Mouse (Mus musculus) kidney, embryonic 15.5 days (tissue): Measurements from ENCODE around the gene Arf6. TPM values are rescaled to one million over a fixed set of nuclear protein-coding genes. Genes with fewer than 3 reads are reported as not detected.

Experiments used
- ATAC-seq: fragments of 200-750 bp; cut with Nextera tagmentation; replicated peaks from 2 replicates; pipeline ENCODE4 v1.8.0; 2017; ENCODE audit warnings: moderate TSS enrichment; ENCODE audit not compliant: low FRiP score
- H3K27ac ChIP-seq: fragments of 300-500 bp; sonication (generic); 2 replicates; pipeline ENCODE4 v1.5.1; 2015; ENCODE audit warnings: mild to moderate bottlenecking, inconsistent platforms
- H3K27me3 ChIP-seq: fragments of 300-500 bp; sonication (generic); 2 replicates; pipeline ENCODE4 v1.6.1; 2015; ENCODE audit warnings: inconsistent platforms
- H3K36me3 ChIP-seq: fragments of 300-500 bp; sonication (generic); 2 replicates; pipeline ENCODE4 v1.6.1; 2015; ENCODE audit warnings: inconsistent platforms
- H3K4me1 ChIP-seq: fragments of 300-500 bp; sonication (generic); 2 replicates; pipeline ENCODE4 v1.6.1; 2015; ENCODE audit warnings: inconsistent platforms
- H3K4me2 ChIP-seq: fragments of 300-500 bp; sonication (generic); 2 replicates; pipeline ENCODE4 v1.6.1; 2015; ENCODE audit warnings: moderate library complexity, mild to moderate bottlenecking, inconsistent platforms
- H3K4me3 ChIP-seq: fragments of 300-500 bp; sonication (generic); replicated peaks from 2 replicates; pipeline ENCODE4 v1.5.1; 2015; ENCODE audit warnings: mild to moderate bottlenecking, inconsistent platforms
- H3K9ac ChIP-seq: fragments of 300-500 bp; sonication (generic); 2 replicates; pipeline ENCODE4 v1.6.1; 2015; ENCODE audit warnings: mild to moderate bottlenecking, inconsistent platforms
- H3K9me3 ChIP-seq: fragments of 300-500 bp; sonication (generic); replicated peaks from 2 replicates; pipeline ENCODE4 v1.6.1; 2016; ENCODE audit warnings: inconsistent platforms
- WGBS: fragments of 180-500 bp; shearing (Covaris S2); methylation state at CpG from one replicate; pipeline ENCODE4 v1.1.7; 2015; ENCODE audit warnings: mixed read lengths; 5-methylcytosine and 5-hydroxymethylcytosine counted together
- microRNA-seq: library from miRNA; unstranded; fragments of <30 nt; microRNA quantifications from one replicate; pipeline ENCODE4, GENCODE M21; 2016
- polyA plus RNA-seq: library from polyadenylated mRNA; unstranded; fragments of >200 nt; fragmentation: Nextera tagmentation; extraction: Ambion mirVana; gene quantifications from 2 replicates; pipeline ENCODE4 v1.2.1, GENCODE M21; 2015

The Arf6 gene
- polyA plus RNA-seq, 1 experiment from 2014 or later: 47.0 TPM

DNA sequence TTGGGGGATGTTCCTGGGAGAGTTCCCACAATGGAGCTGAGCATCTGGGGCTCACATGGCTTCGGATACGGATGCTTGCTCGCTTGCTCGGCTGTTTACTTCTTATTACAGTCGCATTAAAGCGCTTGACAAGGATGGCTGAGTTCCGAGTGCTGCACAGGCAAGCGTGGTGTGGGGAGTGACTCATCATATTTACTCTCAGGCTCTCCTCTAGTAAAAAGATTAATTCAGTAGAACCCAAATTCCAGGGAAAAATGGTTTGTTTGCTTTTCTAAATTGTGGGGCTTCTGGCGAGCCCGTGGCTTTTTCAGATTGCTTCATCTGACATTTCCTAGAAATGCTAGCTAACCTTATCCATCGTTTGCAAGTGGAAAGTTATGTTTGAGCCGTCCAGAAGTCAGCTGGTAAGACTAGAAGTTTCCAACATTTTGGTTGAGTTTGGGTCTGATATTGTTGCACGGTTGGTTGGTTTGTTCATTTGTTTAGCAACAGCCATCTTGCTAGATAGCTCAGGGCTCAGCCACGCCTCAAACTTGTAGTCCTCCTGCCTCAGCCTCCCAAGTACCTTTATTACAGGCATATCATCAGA is 47.2 kb downstream of the Arf6 start:
- no peaks in the 10 kb centered on the region for H3K27me3 ChIP-seq
- no peak overlapping the region for H3K9ac ChIP-seq
- no peak overlapping the region for H3K4me3 ChIP-seq
- no peaks in the 10 kb centered on the region for H3K9me3 ChIP-seq
- H3K4me2 ChIP-seq: peak overlapping the region; percentile 7; the same call in 1 of the 2 replicates
- H3K36me3 ChIP-seq: no peaks in the 10 kb centered on the region
- peak; percentile 70 for ATAC-seq
- H3K4me1 ChIP-seq: peaks cover 39% of the 10 kb centered on the region
- WGBS: 60% methylated on average over 14 of the region's 14 CpGs
- peak overlapping the region; percentile 45 for H3K27ac ChIP-seq

DNA sequence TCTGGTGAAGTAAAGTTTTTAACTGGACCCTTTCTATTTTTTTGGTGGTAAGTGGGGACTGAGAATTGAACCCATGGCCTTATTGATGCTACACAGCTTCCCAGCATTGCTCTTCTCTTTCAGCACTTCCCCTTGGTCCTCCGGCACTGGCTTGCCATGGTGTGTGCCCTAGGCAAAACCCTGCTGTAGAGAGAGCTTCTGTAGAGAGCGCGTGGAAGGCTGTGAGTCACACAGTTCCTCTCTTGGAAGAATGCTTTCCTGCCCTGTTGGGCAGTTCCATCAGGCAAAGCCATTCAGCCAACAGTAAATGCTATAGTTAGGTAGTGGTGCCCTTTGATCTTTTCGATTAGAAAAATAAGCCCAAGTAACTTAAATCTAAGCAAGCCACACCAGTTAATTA is 47.7 kb downstream of the Arf6 start:
- WGBS: 52% methylated on average over 4 of the region's 4 CpGs
- no peak; the same call in 1 of the 2 replicates for ATAC-seq
- peaks cover 43% of the 10 kb centered on the region for H3K4me1 ChIP-seq
- H3K9me3 ChIP-seq: no peaks in the 10 kb centered on the region
- H3K9ac ChIP-seq: no peak overlapping the region
- no peak overlapping the region for H3K4me2 ChIP-seq
- H3K27ac ChIP-seq: peak overlapping the region; percentile 45
- no peaks in the 10 kb centered on the region for H3K36me3 ChIP-seq
- H3K4me3 ChIP-seq: no peak overlapping the region
- no peaks in the 10 kb centered on the region for H3K27me3 ChIP-seq

DNA sequence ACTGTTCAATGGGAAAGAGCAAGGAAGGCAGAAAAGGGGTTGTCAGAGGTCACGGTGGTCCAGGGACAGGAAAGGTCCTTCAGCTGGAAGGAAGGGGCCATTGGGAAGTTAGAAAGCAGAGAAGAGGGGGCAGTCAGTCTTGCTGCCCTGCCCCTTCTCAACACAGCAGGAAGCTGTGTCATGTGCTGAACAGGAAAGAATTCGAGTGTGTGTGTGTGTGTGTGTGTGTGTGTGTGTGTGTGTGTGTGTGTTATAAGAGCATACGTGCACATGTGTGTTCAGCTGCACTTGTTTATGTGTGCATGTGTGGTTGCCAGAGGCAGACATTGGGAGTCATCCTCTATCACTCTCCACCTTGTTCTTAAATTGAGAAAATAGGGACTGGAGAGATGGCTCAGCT is 48.8 kb downstream of the Arf6 start:
- Histone ChIP-seq H3K4me2 (no peak overlapping the region), H3K4me1 (peaks cover 51% of the 10 kb centered on the region), H3K9me3 (no peaks in the 10 kb centered on the region), H3K27ac (no peak overlapping the region), H3K36me3 (no peaks in the 10 kb centered on the region), H3K27me3 (no peaks in the 10 kb centered on the region), H3K9ac (no peak overlapping the region), H3K4me3 (no peak overlapping the region)
- no peak for ATAC-seq
- 61% methylated on average over 3 of the region's 3 CpGs for WGBS

DNA sequence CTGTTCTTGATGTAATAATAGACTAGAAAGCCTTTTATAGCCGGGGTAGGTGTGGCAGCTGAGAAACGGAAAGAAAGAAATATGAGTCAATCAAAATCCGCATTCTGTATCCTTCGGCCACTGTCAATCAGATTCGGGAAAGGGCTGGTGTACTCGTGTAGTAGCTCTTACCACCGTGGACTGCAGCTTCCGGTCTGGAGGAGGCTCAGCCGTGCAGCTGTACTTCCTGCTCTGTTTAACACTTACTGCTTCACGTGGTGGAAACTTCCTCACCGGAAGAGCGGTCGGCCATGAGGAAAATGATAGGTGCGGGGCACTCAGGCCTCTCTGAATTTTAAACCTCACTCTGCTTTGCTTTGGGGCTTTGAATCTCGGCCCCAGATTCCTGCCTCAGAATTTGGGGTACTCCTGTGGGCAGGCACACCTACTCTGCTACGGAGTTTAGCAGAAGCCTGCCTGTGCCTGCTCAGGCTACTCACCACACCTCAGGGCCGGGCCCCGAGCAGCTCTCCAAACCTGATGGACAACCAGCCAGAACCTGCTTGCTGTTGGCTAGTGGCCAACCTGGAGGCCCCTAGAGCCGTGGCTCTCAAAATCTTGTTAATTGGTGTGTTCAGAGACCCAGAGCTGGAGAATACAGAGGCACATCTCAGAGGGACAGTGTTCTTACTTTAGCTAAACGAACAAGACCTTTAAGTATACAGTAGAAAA is 51.0 kb downstream of the Arf6 start:
- peak; percentile 37; the same call in 1 of the 2 replicates for ATAC-seq
- no peak overlapping the region for H3K4me3 ChIP-seq
- H3K27ac ChIP-seq: peak overlapping the region; percentile 74
- H3K9ac ChIP-seq: no peak overlapping the region
- H3K27me3 ChIP-seq: no peaks in the 10 kb centered on the region
- peak overlapping the region; percentile 8; the same call in 1 of the 2 replicates for H3K4me2 ChIP-seq
- H3K36me3 ChIP-seq: no peaks in the 10 kb centered on the region
- H3K4me1 ChIP-seq: peaks cover 39% of the 10 kb centered on the region
- WGBS: 60% methylated on average over 20 of the region's 20 CpGs
- H3K9me3 ChIP-seq: no peaks in the 10 kb centered on the region

Small RNAs within 50 kb of the gene (microRNA-seq; reads per million reads assigned to microRNA genes)
- not detected for gene Gm47299
- not detected for gene Gm47305

Other genes starting within 250 kb of the Arf6 start
- gene Rps29, start 213.0 kb upstream of the Arf6 start, polyA plus RNA-seq: 1,863 and 1,902 TPM in 2 replicates
- gene Lrr1, start 203.3 kb upstream of the Arf6 start, polyA plus RNA-seq: 22.6 and 26.2 TPM in 2 replicates
- gene Rpl36al, start 188.1 kb upstream of the Arf6 start, polyA plus RNA-seq: 569 and 677 TPM in 2 replicates
- gene Mgat2, start 188.0 kb upstream of the Arf6 start, polyA plus RNA-seq: 52.6 and 55.9 TPM in 2 replicates
- 33.1 and 33.6 TPM in 2 replicates for gene Gm49383, start 175.0 kb upstream of the Arf6 start, polyA plus RNA-seq
- gene Dnaaf2, start 173.7 kb upstream of the Arf6 start, polyA plus RNA-seq: 9.5 and 11.2 TPM in 2 replicates
- 27.3 and 27.4 TPM in 2 replicates for gene Gm49384, start 167.9 kb upstream of the Arf6 start, polyA plus RNA-seq
- gene Pole2, start 144.0 kb upstream of the Arf6 start, polyA plus RNA-seq: 28.9 and 30.6 TPM in 2 replicates
- 4.8 and 7.5 TPM in 2 replicates for gene Klhdc1, start 131.0 kb upstream of the Arf6 start, polyA plus RNA-seq
- gene Klhdc2, start 75.5 kb upstream of the Arf6 start, polyA plus RNA-seq: 150 and 151 TPM in 2 replicates
- gene Nemf, start 15.0 kb upstream of the Arf6 start, polyA plus RNA-seq: 87.0 and 91.6 TPM in 2 replicates
- gene Gm9887, start 308 bp downstream of the Arf6 start, polyA plus RNA-seq: 1.4 and 1.7 TPM in 2 replicates
- gene Vcpkmt, start 210.9 kb downstream of the Arf6 start, polyA plus RNA-seq: 24.9 and 25.2 TPM in 2 replicates